Mouse (Mus musculus) C2C12 (cell line): ENCODE data around the gene Plekhg6. TPM values are rescaled to one million over a fixed set of nuclear protein-coding genes. Genes with fewer than 3 reads are reported as not detected.

Source experiments
- H3K27me3 ChIP-seq: one replicate; pipeline ENCODE4 v1.6.1; 2011; ENCODE audit not compliant: control insufficient read depth, insufficient read depth, insufficient read length
- H3K36me3 ChIP-seq: one replicate; pipeline ENCODE4 v1.6.1; 2011; ENCODE audit not compliant: control insufficient read depth, insufficient read depth
- H3K4me3 ChIP-seq: one replicate; pipeline ENCODE4 v1.5.1; 2011; ENCODE audit warnings: mild to moderate bottlenecking, control low read depth; ENCODE audit not compliant: poor library complexity, insufficient read depth, severe bottlenecking
- H3K79me2 ChIP-seq: one replicate; pipeline ENCODE4 v1.6.1; 2011; ENCODE audit not compliant: control insufficient read depth, insufficient read depth
- H3K79me3 ChIP-seq: one replicate; pipeline ENCODE4 v1.6.1; 2011; ENCODE audit warnings: low read depth, control low read depth
- H3ac ChIP-seq: one replicate; pipeline ENCODE3; 2011; ENCODE audit warnings: low read depth; ENCODE audit not compliant: control insufficient read depth, insufficient read length
- CEBPB ChIP-seq: IDR thresholded peaks from one replicate; pipeline ENCODE4 v1.6.1; 2011; ENCODE audit warnings: low read depth, mild to moderate bottlenecking, control low read depth, moderate library complexity
- CTCF ChIP-seq: IDR thresholded peaks from one replicate; pipeline ENCODE4 v1.5.1; 2011; ENCODE audit not compliant: control insufficient read depth, insufficient read depth, insufficient read length
- FOSL1 ChIP-seq: IDR thresholded peaks from one replicate; pipeline ENCODE4 v1.8.0; 2011; ENCODE audit warnings: mild to moderate bottlenecking, low read length; ENCODE audit not compliant: poor library complexity, insufficient read depth, severe bottlenecking
- MAX ChIP-seq: IDR thresholded peaks from one replicate; pipeline ENCODE4 v1.6.1; 2011; ENCODE audit warnings: mild to moderate bottlenecking, control low read depth
- MYOD1 ChIP-seq: IDR thresholded peaks from one replicate; pipeline ENCODE4 v1.6.1; 2011; ENCODE audit warnings: low read depth; ENCODE audit not compliant: control insufficient read depth, insufficient read length
- MYOG ChIP-seq: IDR thresholded peaks from one replicate; pipeline ENCODE4 v1.6.1; 2011; ENCODE audit not compliant: control insufficient read depth, insufficient read length; ENCODE audit errors: extremely low read depth
- USF1 ChIP-seq: IDR thresholded peaks from one replicate; pipeline ENCODE4 v1.6.1; 2011; ENCODE audit warnings: low read depth, mild to moderate bottlenecking, control low read depth, moderate library complexity
- long read RNA-seq, 2 experiments: library from polyadenylated mRNA; unstranded; transcript quantifications; one replicate each; pipeline ENCODE4 v2.0.0; 2019 to 2020
- polyA plus RNA-seq: library from polyadenylated mRNA; unstranded; fragments of >200 nt; fragmentation: generic; extraction: Trizol; gene quantifications from one replicate; pipeline ENCODE4 v1.2.1, GENCODE M21; 2012; ENCODE audit warnings: missing spikeins

Plekhg6 gene
- 0.09 TPM for polyA plus RNA-seq
- long read RNA-seq, experiment 1, result 0 reads
- long read RNA-seq, experiment 2, result 0 reads

DNA sequence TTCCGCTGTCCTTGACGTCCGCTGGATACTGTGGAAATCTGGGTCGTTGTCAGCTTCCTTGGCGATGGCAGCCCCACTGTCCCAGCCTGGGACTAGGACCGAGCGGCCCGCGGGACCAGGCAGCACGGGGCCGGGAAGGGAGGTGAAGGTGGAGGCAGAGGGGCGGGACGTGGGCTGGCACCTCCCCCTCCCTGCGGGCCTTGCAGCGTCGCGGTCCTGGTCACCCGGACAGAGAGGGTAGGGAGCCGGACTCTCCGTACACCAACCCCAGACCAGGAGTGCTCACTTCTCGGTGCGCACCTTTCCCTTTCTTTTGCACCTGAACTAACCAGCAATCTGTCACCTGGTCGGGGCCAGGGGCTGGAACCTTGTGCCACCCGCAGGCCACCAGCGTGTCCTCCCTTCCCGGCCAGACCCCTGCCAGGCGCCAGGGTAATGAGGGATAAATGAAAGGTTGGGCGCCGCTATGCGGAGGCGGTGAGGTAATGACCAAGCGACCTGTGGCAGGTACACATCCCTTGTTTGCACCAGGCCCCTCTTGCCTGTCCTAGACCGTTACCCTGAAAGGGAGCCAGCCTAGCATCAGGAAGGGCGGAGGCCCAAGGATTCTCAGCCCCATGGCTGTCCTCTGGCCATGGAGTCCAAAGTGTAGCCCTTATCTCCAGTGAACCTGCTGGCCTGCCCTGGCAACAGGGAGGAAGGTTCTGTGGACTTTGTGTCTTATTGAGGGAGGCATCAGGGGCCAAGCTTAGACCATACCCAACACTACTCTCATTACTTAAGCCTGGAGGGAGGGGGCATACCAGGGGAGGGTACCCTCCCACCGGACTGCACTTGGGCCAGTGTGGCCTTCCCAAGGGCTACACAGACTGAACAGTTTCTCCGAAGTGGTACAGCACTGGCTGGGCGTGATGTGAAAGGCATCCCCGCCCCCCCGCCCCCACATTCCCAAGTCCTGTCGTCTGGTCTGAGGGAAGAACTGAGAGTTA is at the start of gene Plekhg6:
TSS of gene Plekhg6 (minus strand) at position 422 of the 989 bp plus-strand sequence.
- TF ChIP-seq MYOG, result no peak
- no peak for TF ChIP-seq FOSL1
- TF ChIP-seq MAX, result no peak
- TF ChIP-seq MYOD1, result no peak
- TF ChIP-seq CTCF, result no peak
- TF ChIP-seq USF1, result no peak
- no peak for TF ChIP-seq CEBPB
- H3K79me2 ChIP-seq, result no peaks in the 10 kb centered on the region
- H3K36me3 ChIP-seq, result no peaks in the 10 kb centered on the region
- H3K4me3 ChIP-seq, result no peak within 1 kb of the TSS
- H3ac ChIP-seq, result no peak within 1 kb of the TSS
- H3K27me3 ChIP-seq, result peaks cover 7% of the 10 kb centered on the region
- no peaks in the 10 kb centered on the region for H3K79me3 ChIP-seq

DNA sequence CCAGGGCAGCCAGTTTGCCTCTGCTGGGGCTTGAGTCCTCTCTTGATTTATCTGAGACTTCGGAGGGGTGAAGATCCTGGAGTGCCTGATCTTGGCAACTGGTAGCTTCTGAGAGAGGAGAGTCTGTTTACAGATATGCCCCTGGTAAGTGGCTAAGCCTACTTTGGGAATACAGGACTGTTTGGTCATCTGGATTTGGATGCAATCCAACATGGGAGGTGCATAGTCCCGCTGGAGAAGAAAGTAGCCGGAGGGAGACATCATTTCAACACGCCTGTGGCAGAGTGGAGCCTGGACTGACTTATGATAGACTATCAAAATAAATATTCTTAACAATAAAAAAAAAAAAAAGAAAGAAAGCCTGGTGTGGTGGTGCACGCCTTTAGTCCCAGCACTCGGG is 49.1 kb upstream of the Plekhg6 start:
- Histone ChIP-seq H3K4me3 (no peak overlapping the region), H3ac (no peak overlapping the region), H3K79me2 (peaks cover 4% of the 10 kb centered on the region), H3K79me3 (peaks cover 2% of the 10 kb centered on the region), H3K27me3 (no peaks in the 10 kb centered on the region), H3K36me3 (no peaks in the 10 kb centered on the region)
- no peak for TF ChIP-seq MYOG
- no peak for TF ChIP-seq FOSL1
- no peak for TF ChIP-seq CTCF
- TF ChIP-seq CEBPB, result no peak
- TF ChIP-seq USF1, result no peak
- no peak for TF ChIP-seq MAX
- TF ChIP-seq MYOD1, result no peak

DNA sequence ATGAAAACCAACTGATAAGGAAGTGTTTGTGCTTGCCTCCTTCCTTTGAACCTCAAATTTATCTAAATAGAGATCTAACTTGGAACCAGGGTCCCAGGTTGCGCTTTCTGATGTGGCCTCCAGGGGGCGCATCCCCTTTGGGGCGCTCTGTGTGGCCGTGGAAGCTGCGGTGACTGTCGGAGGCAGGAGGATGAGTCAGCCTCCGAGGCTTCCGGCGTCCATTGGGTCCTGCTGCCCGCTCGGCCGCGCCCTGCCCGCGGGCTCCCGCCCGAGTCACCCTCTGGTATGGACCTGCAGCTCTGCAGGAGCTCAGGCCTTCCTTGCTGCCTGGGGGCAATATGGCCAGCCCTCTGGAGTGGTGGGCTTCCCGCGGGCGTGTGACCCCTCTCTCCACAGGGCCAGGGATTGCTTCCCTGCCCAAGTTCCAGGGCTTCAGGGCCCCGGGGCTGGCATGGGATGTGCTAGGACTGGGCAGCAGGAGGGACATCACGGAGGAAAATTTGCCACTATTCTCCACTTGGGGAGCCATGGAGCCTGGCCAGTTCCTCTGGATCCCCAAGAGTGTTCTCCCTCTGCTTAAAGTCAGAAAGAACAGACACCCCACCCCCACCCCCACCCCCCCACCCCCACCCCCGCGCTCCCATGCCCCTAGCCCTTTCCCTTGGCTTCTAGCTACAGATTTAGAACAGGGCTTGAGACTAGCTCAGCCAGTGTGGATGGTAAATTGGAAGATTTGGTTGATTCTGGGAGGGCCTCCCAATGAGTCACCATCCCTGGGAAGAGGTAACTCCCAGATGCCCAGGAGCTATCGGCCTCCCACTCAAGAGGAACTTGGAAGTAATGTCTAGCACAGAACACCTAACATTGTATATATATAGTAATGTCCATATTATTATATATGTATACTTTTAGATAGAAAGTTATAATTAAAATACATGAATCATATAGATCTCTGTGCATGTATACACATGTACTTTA is 46.1 kb upstream of the Plekhg6 start:
- H3K4me3 ChIP-seq, result peak overlapping the region; percentile 6
- peaks cover 3% of the 10 kb centered on the region for H3K79me3 ChIP-seq
- peaks cover 15% of the 10 kb centered on the region for H3K79me2 ChIP-seq
- H3K27me3 ChIP-seq, result no peaks in the 10 kb centered on the region
- peak overlapping the region; percentile 71 for H3ac ChIP-seq
- TF ChIP-seq FOSL1 (peak; percentile 82), MYOD1 (no peak), USF1 (no peak), CTCF (peak; percentile 80)
- no peaks in the 10 kb centered on the region for H3K36me3 ChIP-seq

DNA sequence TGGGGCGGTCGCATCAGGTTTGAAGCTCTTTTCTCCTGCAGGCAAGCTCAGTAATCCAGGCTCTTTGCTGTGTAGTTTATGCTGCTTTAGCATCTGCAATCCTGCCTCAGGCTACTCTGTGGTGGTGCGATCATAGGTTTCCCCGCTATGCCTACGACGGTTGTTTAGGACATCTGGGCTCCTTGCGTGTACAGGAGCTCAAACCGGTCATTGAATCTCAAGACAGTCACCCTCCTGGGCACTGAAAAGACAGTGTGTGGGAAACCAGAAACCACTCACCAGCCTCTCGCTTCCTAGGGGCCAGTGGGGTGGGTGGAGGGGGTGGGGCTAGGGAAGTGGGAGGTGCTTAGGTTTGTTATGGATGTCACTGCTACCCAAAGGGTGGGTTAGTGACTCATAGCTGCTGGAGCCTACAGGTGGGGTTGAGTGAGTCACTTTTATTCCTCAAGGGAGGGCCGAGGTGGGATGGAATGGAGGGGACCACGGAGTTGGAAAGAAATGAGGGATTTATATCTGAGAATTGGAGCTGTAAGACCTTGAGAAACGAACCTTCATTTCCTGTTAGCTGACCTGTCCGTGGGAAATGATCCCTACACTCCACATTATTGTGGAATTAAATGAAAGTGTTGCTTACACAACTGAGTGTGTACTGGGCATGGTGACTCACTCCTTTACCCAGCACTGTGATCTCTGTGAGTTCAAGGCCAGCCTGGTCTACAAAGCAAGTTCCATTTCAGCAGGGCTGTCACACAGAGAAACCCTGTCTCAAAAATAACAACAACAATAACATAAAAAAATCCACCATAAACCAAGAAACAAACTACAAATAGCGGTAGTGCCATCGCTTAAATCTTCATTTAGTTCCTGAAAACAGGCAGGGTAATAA is 44.9 kb upstream of the Plekhg6 start:
- peak; percentile 3 for TF ChIP-seq FOSL1
- no peak for TF ChIP-seq USF1
- peaks cover 15% of the 10 kb centered on the region for H3K79me2 ChIP-seq
- H3K4me3 ChIP-seq, result peak overlapping the region; percentile 38
- H3K36me3 ChIP-seq, result no peaks in the 10 kb centered on the region
- H3K79me3 ChIP-seq, result peaks cover 3% of the 10 kb centered on the region
- no peaks in the 10 kb centered on the region for H3K27me3 ChIP-seq
- peak overlapping the region; percentile 61 for H3ac ChIP-seq

DNA sequence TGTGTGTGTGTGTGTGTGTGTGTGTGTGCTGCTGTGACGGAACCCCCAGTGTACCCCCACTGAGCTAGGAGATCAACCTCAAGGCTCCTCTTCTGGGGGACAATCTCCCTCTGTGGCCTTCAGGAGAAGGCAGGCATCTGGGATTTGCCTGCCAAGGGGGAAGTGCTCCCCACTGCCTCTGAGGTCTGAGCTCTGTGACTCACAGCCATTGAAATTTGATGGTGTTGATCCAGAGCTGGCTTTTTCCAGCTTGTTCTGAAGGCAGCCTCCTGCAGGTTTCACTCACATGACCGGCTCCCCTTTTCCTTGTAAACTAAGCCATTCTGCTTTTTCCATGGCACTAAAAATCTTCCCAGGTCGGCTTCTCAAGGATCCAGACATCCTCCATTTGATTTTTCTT is 43.6 kb upstream of the Plekhg6 start:
- H3K4me3 ChIP-seq, result peak overlapping the region; percentile 38
- H3K79me2 ChIP-seq, result peaks cover 15% of the 10 kb centered on the region
- H3K79me3 ChIP-seq, result peaks cover 3% of the 10 kb centered on the region
- H3K36me3 ChIP-seq, result no peaks in the 10 kb centered on the region
- H3ac ChIP-seq, result peak overlapping the region; percentile 22
- H3K27me3 ChIP-seq, result no peaks in the 10 kb centered on the region
- TF ChIP-seq USF1, result peak; percentile 71
- no peak for TF ChIP-seq CEBPB
